Mouse (Mus musculus) myocyte (in vitro differentiated cells): ENCODE data around the gene Tmbim1. TPM values are rescaled to one million over a fixed set of nuclear protein-coding genes. Genes with fewer than 3 reads are reported as not detected.

Source experiments
- H3K27me3 ChIP-seq: one replicate; pipeline ENCODE4 v1.6.1; 2011; ENCODE audit not compliant: control insufficient read depth, insufficient read depth, insufficient read length
- H3K36me3 ChIP-seq: one replicate; pipeline ENCODE4 v1.6.1; 2011; ENCODE audit not compliant: control insufficient read depth, insufficient read depth
- H3K4me2 ChIP-seq: one replicate; pipeline ENCODE4 v1.6.1; 2011; ENCODE audit warnings: low read depth, control low read depth
- H3K4me3 ChIP-seq: one replicate; pipeline ENCODE4 v1.5.1; 2011; ENCODE audit warnings: mild to moderate bottlenecking, control low read depth, moderate library complexity
- H3K79me2 ChIP-seq: one replicate; pipeline ENCODE4 v1.6.1; 2011; ENCODE audit not compliant: control insufficient read depth, insufficient read depth
- H3ac ChIP-seq: one replicate; pipeline ENCODE4 v1.6.1; 2011; ENCODE audit not compliant: control insufficient read depth, insufficient read length
- CEBPB ChIP-seq: IDR thresholded peaks from 2 replicates; pipeline ENCODE4 v1.6.1; 2011; ENCODE audit warnings: mild to moderate bottlenecking, moderate library complexity; ENCODE audit not compliant: poor library complexity, insufficient read depth, severe bottlenecking
- E2F4 ChIP-seq: IDR thresholded peaks from one replicate; pipeline ENCODE4 v1.6.1; 2011; ENCODE audit warnings: mild to moderate bottlenecking, control low read depth, moderate library complexity; ENCODE audit not compliant: insufficient read depth
- MAX ChIP-seq: IDR thresholded peaks from one replicate; pipeline ENCODE4 v1.6.1; 2011; ENCODE audit warnings: low read depth, mild to moderate bottlenecking, control low read depth
- MYOD1 ChIP-seq, 3 experiments: IDR thresholded peaks; one replicate each; pipeline ENCODE4 v1.6.1; 2011; ENCODE audit warnings: control low read depth in 2 of 3, low read depth in 2 of 3, mild to moderate bottlenecking in 2 of 3, moderate library complexity in 1 of 3; ENCODE audit not compliant: insufficient read length in 2 of 3, control insufficient read depth in 1 of 3
- MYOG ChIP-seq, 3 experiments: IDR thresholded peaks; one replicate each; pipeline ENCODE4 v1.6.1; 2011; ENCODE audit warnings: control low read depth in 2 of 3, low read depth in 2 of 3, mild to moderate bottlenecking in 2 of 3; ENCODE audit not compliant: insufficient read length in 2 of 3, control insufficient read depth in 1 of 3, insufficient read depth in 1 of 3
- POLR2A ChIP-seq: IDR thresholded peaks from one replicate; pipeline ENCODE4 v1.6.1; 2011; ENCODE audit warnings: low read depth, mild to moderate bottlenecking, control low read depth, moderate library complexity; ENCODE audit not compliant: insufficient read length
- POLR2AphosphoS2 ChIP-seq: IDR thresholded peaks from one replicate; pipeline ENCODE4 v1.6.1; 2011; ENCODE audit warnings: low read depth, control low read depth; ENCODE audit not compliant: insufficient read length
- REST ChIP-seq: IDR thresholded peaks from one replicate; pipeline ENCODE4 v1.6.1; 2011; ENCODE audit warnings: mild to moderate bottlenecking, control low read depth, moderate library complexity; ENCODE audit not compliant: insufficient read depth, insufficient read length
- SRF ChIP-seq: IDR thresholded peaks from one replicate; pipeline ENCODE4 v1.6.1; 2011; ENCODE audit warnings: low read depth; ENCODE audit not compliant: control insufficient read depth, insufficient read length
- TCF12 ChIP-seq: IDR thresholded peaks from one replicate; pipeline ENCODE4 v1.6.1; 2011; ENCODE audit warnings: mild to moderate bottlenecking, control low read depth; ENCODE audit not compliant: poor library complexity, insufficient read depth, severe bottlenecking
- TCF3 ChIP-seq: IDR thresholded peaks from one replicate; pipeline ENCODE4 v1.6.1; 2011; ENCODE audit warnings: low read depth, control low read depth; ENCODE audit not compliant: insufficient read length
- USF1 ChIP-seq: IDR thresholded peaks from one replicate; pipeline ENCODE4 v1.6.1; 2011; ENCODE audit warnings: low read depth, mild to moderate bottlenecking, control low read depth, moderate library complexity
- polyA plus RNA-seq: library from polyadenylated mRNA; unstranded; fragments of >200 nt; fragmentation: generic; extraction: Trizol; gene quantifications from one replicate; pipeline ENCODE4 v1.2.1, GENCODE M21; 2012; ENCODE audit warnings: missing spikeins

Gene Tmbim1
- polyA plus RNA-seq, 1 experiment, result 178 TPM

GRCm38 (mm10) chr1:74281372-74281771, 24.1 kb downstream of the Tmbim1 start:
- no peaks in the 10 kb centered on the region for H3K27me3 ChIP-seq

GRCm38 (mm10) chr1:74280591-74281325, 24.7 kb downstream of the Tmbim1 start:
- H3K27me3 ChIP-seq, result no peaks in the 10 kb centered on the region
- H3K4me2 ChIP-seq, result no peak overlapping the region
- H3ac ChIP-seq, result no peak overlapping the region
- H3K79me2 ChIP-seq, result peaks cover 11% of the 10 kb centered on the region
- H3K36me3 ChIP-seq, result peaks cover 18% of the 10 kb centered on the region
- no peak overlapping the region for H3K4me3 ChIP-seq
- TF ChIP-seq REST (no peak), MAX (no peak), POLR2A (no peak), POLR2AphosphoS2 (peak; percentile 7), MYOG (IDR thresholded peaks at IDR 0.05; ENCODE audit: control insufficient read depth in 1 of 3, insufficient read depth in 1 of 3, insufficient read length in 2 of 3, low read depth in 2 of 3) (no peak), TCF3 (no peak), MYOD1 (IDR thresholded peaks at IDR 0.05; ENCODE audit: control insufficient read depth in 1 of 3, insufficient read length in 2 of 3, low read depth in 2 of 3) (no peak)

More at GRCm38 (mm10) chr1:74281372-74281771, 24.1 kb downstream of the Tmbim1 start:
- Histone ChIP-seq H3ac (no peak overlapping the region), H3K4me2 (no peak overlapping the region), H3K4me3 (no peak overlapping the region), H3K79me2 (peaks cover 11% of the 10 kb centered on the region), H3K36me3 (peaks cover 20% of the 10 kb centered on the region)
- no peak for TF ChIP-seq TCF12
- no peak for TF ChIP-seq CEBPB
- TF ChIP-seq MAX, result no peak
- no peak for TF ChIP-seq TCF3
- TF ChIP-seq MYOD1 (IDR thresholded peaks at IDR 0.05; ENCODE audit: control insufficient read depth in 1 of 3, insufficient read length in 2 of 3, low read depth in 2 of 3), result no peak
- no peak for TF ChIP-seq POLR2A
- TF ChIP-seq SRF, result no peak
- no peak for TF ChIP-seq MYOG (IDR thresholded peaks at IDR 0.05; ENCODE audit: control insufficient read depth in 1 of 3, insufficient read depth in 1 of 3, insufficient read length in 2 of 3, low read depth in 2 of 3)
- TF ChIP-seq USF1, result no peak
- no peak for TF ChIP-seq REST
- TF ChIP-seq POLR2AphosphoS2, result no peak
- TF ChIP-seq E2F4, result no peak

- TF ChIP-seq SRF (no peak), POLR2AphosphoS2 (peak; percentile 67)
- no peak overlapping the region for H3K4me2 ChIP-seq
- no peak overlapping the region for H3K4me3 ChIP-seq
- no peaks in the 10 kb centered on the region for H3K27me3 ChIP-seq
- peaks cover 8% of the 10 kb centered on the region for H3K79me2 ChIP-seq
- H3K36me3 ChIP-seq, result peaks cover 18% of the 10 kb centered on the region
- H3ac ChIP-seq, result no peak overlapping the region
These were observed 26.4 kb downstream of the Tmbim1 start for GRCm38 (mm10) chr1:74278988-74279387.

GRCm38 (mm10) chr1:74278538-74278937, 26.9 kb downstream of the Tmbim1 start, which contains the start of gene Gpbar1:
TSS of gene Gpbar1 (plus strand) at chr1:74278550.
- no peak within 1 kb of the TSS for H3ac ChIP-seq
- peaks cover 18% of the 10 kb centered on the region for H3K36me3 ChIP-seq
- peaks cover 4% of the 10 kb centered on the region for H3K79me2 ChIP-seq
- H3K4me2 ChIP-seq, result no peak within 1 kb of the TSS
- H3K4me3 ChIP-seq, result no peak within 1 kb of the TSS
- no peaks in the 10 kb centered on the region for H3K27me3 ChIP-seq
- TF ChIP-seq MYOD1 (IDR thresholded peaks at IDR 0.05; ENCODE audit: control insufficient read depth in 1 of 3, insufficient read length in 2 of 3, low read depth in 2 of 3) (no peak), POLR2AphosphoS2 (peak; percentile 33)

GRCm38 (mm10) chr1:74277883-74278537, 27.4 kb downstream of the Tmbim1 start:
- TF ChIP-seq POLR2AphosphoS2 (no peak), E2F4 (no peak)
- Histone ChIP-seq H3K27me3 (no peaks in the 10 kb centered on the region), H3K79me2 (no peaks in the 10 kb centered on the region), H3K4me3 (no peak overlapping the region), H3K36me3 (peaks cover 16% of the 10 kb centered on the region), H3ac (no peak overlapping the region), H3K4me2 (no peak overlapping the region)

DNA sequence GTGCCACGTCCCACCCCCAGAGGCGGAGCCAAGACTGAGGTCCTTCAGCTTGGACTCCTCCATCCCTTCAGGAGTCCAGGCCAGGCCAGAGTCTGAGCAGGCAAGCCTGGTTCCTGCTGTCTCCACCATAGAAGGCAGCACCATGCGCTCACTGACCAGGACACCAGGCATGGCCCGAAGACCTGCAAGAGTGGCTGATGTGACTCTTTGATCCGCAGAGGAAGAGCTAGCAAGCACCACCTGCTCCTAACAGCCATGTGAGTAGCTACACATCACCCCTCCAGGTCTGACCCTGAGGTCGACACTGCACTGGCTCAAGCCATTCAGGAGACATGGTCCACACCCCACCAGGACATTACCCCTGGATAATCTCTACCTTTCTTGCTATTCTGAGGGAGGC, 28.4 kb downstream of the Tmbim1 start:
- Histone ChIP-seq H3ac (no peak overlapping the region), H3K27me3 (no peaks in the 10 kb centered on the region), H3K36me3 (peaks cover 7% of the 10 kb centered on the region), H3K79me2 (no peaks in the 10 kb centered on the region), H3K4me2 (no peak overlapping the region), H3K4me3 (no peak overlapping the region)
- TF ChIP-seq MYOD1 (IDR thresholded peaks at IDR 0.05; ENCODE audit: control insufficient read depth in 1 of 3, insufficient read length in 2 of 3, low read depth in 2 of 3) (no peak), REST (no peak), TCF12 (no peak), TCF3 (no peak), POLR2A (no peak), USF1 (no peak), SRF (no peak), MYOG (IDR thresholded peaks at IDR 0.05; ENCODE audit: control insufficient read depth in 1 of 3, insufficient read depth in 1 of 3, insufficient read length in 2 of 3, low read depth in 2 of 3) (no peak), POLR2AphosphoS2 (no peak), CEBPB (no peak)
